Mouse (Mus musculus): ENCODE measurements around the gene Iqcg.

GRCm38 (mm10) chr16:33024456-33025104 is 31.4 kb downstream of the Iqcg start:
- TF ChIP-seq POLR2A (IDR thresholded peaks at IDR 0.05; ENCODE audit: borderline replicate concordance, insufficient read depth, low read length) (no peak), CTCF (IDR thresholded peaks at IDR 0.05; ENCODE audit: borderline replicate concordance, insufficient read depth, low read depth, low read length) (no peak)

Data from cerebellum, adult 2 months (tissue).